Mouse (Mus musculus) embryonic fibroblast, embryonic 13.5 days (primary cell): ENCODE measurements at regions not wholly inside any gene's neighbourhood (a gene's known extent, or its start where the extent isn't known, plus 50 kb on each side); places are given as distances from the start of the nearest gene placed in this dataset.

ENCODE experiments used
- CTCF ChIP-seq: IDR thresholded peaks from 2 replicates; pipeline ENCODE4 v1.5.1; 2011; ENCODE audit warnings: mild to moderate bottlenecking, control low read depth, low read length, moderate library complexity, borderline replicate concordance; ENCODE audit not compliant: insufficient read depth
- POLR2A ChIP-seq: IDR thresholded peaks from 2 replicates; pipeline ENCODE4 v1.6.1; 2011; ENCODE audit warnings: low read depth, mild to moderate bottlenecking, control low read depth, low read length, moderate library complexity

GRCm38 (mm10) chr10:9429085-9429484 lies 245.9 kb downstream of the Samd5 start:
- TF ChIP-seq CTCF (no peak), POLR2A (no peak)
